Mouse (Mus musculus): ENCODE measurements around the gene Mup3.
"Not testable (repeated sequence)": the region's sequence is repeated elsewhere in the genome, so short reads cannot be mapped to it uniquely, and the experiment has no call there.

Gene Mup3

DNA sequence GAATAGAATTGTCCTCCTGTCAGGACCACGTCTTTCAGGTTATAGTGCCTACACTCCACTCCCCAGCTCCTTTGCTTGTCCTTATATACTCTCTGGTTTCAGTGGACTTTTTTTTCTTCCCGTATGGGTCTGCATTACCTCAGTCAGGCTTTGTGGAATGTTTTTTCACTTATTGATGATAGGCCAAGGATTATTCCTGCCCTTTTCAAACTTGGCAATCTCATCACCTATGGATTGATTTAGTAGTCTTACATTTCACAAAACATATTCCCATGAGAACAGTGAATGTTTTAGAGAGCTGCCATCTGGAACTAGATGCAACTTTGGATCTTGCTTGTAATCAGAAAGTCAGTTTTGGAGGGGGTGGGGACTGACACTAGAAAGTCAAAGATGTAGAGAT lies at the start of gene Mup3:
Gene Mup3 (minus strand): TSS at position 102 of the 400 bp plus-strand sequence.
- DNase-seq (ENCODE audit: low spot score in 2 of 2): no peak

DNA sequence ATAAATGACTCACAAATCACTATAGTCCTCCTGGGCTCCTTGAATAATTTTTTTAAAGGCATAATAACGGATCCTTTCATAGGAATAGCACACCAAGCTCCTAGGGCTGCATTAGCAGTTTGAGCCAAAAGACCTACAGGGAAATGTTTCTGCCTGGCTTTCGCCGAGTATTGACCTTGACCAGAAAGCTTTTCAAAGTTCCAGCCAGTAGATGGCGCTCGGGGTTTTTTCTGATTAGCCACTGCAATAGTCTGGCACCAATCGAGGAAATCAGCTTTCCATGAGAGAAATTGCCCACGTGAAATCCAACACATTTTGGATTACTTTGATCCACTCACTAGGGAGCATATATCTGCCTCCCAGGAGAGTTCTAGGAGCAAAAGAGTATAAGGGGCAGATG lies 46.6 kb upstream of the Mup3 start:
- no peak for DNase-seq (ENCODE audit: low spot score in 2 of 2)

DNA sequence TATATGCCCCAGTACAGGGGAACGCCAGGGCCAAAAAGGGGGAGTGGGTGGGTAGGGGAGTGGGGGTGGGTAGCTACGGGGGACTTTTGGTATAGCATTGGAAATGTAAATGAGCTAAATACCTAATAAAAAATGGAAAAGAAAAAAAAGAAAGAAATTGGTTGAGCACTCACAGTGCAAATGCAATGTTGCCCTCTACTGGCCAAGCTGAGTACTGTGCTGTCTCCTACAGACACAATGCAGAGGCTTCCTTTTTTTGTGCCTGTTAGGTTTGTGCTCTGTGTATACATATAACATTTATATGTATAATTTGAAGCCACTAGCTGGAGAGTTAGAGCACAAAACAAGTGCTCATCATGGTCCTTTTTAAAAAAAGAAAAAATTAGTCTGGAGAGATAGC lies 16.2 kb upstream of the Mup3 start:
- not testable (repeated sequence) for DNase-seq (ENCODE audit: low spot score in 2 of 2)

DNA sequence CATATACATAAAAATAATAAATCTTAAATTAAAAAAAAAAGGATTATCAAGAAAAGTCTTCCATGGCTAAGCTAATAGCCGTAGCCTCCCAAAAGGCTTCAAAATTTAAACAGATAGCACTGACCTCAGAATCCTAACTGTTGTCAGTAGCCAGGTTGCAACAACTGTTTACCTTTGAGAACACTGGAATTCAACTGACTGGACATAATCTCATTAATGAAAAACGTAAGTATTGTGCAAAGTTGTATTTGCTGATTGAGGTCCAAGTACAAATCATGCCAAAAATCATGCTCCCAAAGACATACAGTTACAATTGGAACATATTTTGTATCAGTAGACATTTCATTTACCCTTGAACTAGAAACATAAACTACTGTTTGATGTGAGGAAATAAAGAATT lies 811 bp upstream of the Mup3 start:
- no peak for DNase-seq (ENCODE audit: low spot score in 2 of 2)

DNA sequence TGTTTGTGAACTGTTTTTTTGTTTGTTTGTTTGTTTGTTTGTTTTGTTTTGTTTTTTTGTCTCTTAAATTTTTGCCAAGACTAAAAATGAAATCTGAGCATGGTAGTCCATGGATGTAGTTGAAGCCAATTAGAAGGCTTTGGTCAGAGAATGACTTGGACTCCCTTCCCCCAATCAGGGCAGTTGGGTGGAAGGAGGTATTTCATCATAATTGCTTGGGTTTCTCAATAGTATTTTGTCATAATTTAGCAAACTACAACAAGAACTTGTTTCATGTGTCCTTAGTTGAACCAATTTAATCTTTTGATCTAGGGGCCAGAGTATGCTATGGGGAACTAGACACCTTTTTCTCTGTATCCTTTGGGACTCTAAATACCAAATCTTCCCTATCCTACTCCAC lies 4.4 kb downstream of the Mup3 start:
- DNase-seq (ENCODE audit: low spot score in 2 of 2): no peak

DNA sequence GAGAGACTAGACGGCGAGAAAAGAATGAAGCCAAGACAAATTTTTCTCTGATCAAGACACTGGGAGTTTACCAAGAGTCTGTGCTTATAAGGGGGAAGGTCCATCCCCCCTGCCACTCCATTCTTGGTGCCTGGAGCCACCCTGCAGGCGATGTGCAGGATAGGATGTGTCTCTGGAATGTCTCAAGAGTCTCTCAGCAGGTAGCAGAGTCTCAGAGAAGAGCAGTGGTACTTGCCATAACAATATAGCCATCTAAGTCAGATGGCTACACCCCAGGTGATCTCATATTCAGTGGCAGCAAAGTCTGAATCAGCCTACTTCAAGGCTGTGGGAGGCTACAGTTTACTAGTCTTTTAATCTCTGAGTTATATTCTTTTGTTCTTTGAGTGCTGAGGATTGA lies 12.0 kb downstream of the Mup3 start:
- no peak for DNase-seq (ENCODE audit: low spot score in 2 of 2)

DNA sequence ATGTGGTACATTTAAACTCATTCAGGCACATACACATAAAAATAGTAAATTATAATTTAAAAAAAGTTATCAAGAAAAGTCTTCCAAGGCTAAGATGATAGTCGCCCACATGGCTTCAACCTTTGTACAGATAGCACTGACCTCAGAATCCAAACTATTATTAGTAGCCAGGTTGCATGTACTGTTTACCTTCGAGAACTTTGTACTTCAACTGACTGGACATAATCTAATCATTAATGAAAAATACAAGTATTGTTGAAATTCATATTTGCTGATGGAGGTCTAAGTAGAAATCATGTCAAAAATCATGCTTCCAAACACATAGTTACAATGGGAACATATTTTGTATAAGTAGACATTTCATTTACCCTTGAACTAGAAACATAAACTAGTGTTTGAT lies 32.4 kb downstream of the Mup3 start:
- DNase-seq (ENCODE audit: low spot score in 2 of 2): not testable (repeated sequence)

DNA sequence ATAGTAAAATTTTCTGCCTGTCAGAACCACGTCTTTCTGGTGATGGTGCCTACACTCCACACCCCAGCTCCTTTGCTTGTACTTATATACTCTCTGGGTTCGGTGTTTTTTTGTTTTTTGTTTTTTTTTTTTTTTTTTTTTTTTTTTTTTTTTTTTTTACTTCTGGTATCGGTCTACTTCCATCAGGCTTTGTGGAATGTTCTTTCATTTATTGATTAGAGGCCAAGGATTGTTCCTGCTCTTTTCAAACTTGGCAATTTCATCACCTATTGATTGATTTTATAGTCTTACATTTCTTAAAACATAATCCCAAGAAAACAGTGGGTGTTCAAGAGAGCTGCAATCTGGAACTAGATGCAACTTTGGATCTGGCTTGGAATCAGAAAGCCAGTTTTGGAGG lies 33.1 kb downstream of the Mup3 start, which contains the start of gene Mup20:
Gene Mup20 (minus strand): TSS at position 101 of the 400 bp plus-strand sequence.
- DNase-seq (ENCODE audit: low spot score in 2 of 2): not testable (repeated sequence)

Measured in natural killer cell, adult 2 months (primary cell).